Mouse (Mus musculus): Measurements from ENCODE around the gene Cfap299. TPM values are rescaled to one million over a fixed set of nuclear protein-coding genes. Genes with fewer than 3 reads are reported as not detected.

The Cfap299 gene
- polyA plus RNA-seq, 1 experiment from 2014 or later, result 2.2 TPM

- no peak overlapping the region for H3K4me3 ChIP-seq (ENCODE audit: low read depth, low read length)
- H3K9me3 ChIP-seq (ENCODE audit: control insufficient read depth, low read length), result no peaks in the 10 kb centered on the region
- no peaks in the 10 kb centered on the region for H3K36me3 ChIP-seq (ENCODE audit: control insufficient read depth, insufficient read depth, low read length)
- H3K27ac ChIP-seq (ENCODE audit: low read depth, low read length), result no peak overlapping the region
- H3K9ac ChIP-seq (ENCODE audit: low read depth, low read length), result no peak overlapping the region
- ATAC-seq (ENCODE audit: low FRiP score), result no peak
- H3K4me1 ChIP-seq (replicated peaks; ENCODE audit: control insufficient read depth, insufficient read depth, low read length), result no peaks in the 10 kb centered on the region
- peak; percentile 7 for DNase-seq (ENCODE audit: low spot score)
- 39% methylated on average over 9 of the region's 9 CpGs for WGBS
- H3K4me2 ChIP-seq (replicated peaks; ENCODE audit: low read depth, low read length), result no peak overlapping the region
- H3K27me3 ChIP-seq (ENCODE audit: control insufficient read depth, insufficient read depth, low read length), result no peaks in the 10 kb centered on the region
Measured at GRCm38 (mm10) chr5:98807953-98808352, 478.8 kb downstream of the Cfap299 start.

DNA sequence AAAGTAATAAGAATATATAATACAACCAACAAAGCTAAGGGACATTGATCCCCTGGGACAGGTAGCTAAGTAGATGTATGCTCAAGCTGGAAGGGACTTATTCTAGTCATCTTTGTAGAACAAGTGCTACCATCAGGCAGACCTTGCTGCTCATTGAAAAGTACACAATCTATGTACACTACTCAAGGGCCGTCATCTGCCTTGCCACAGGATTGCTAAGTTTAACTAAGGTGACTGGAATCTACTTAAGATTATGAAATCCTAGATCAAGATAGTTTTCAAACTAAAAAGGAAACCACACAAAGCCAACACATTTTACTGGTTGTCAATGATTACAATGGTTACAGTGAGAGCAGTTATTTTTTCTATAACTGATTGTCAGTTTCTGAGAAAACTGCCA is 483.3 kb downstream of the Cfap299 start:
- Histone ChIP-seq H3K36me3 (ENCODE audit: control insufficient read depth, insufficient read depth, low read length) (no peaks in the 10 kb centered on the region), H3K4me3 (ENCODE audit: low read depth, low read length) (no peak overlapping the region), H3K4me1 (replicated peaks; ENCODE audit: control insufficient read depth, insufficient read depth, low read length) (no peaks in the 10 kb centered on the region), H3K9me3 (ENCODE audit: control insufficient read depth, low read length) (no peaks in the 10 kb centered on the region), H3K9ac (ENCODE audit: low read depth, low read length) (no peak overlapping the region), H3K27me3 (ENCODE audit: control insufficient read depth, insufficient read depth, low read length) (no peaks in the 10 kb centered on the region), H3K27ac (ENCODE audit: low read depth, low read length) (no peak overlapping the region), H3K4me2 (replicated peaks; ENCODE audit: low read depth, low read length) (no peak overlapping the region)
- no peak for ATAC-seq (ENCODE audit: low FRiP score)
- WGBS, result 93% methylated on average over 1 of the region's 1 CpGs
- DNase-seq (ENCODE audit: low spot score), result no peak

- 92% methylated on average over 1 of the region's 1 CpGs for WGBS
- Histone ChIP-seq H3K27ac (ENCODE audit: low read depth, low read length) (no peak overlapping the region), H3K9ac (ENCODE audit: low read depth, low read length) (no peak overlapping the region), H3K4me2 (replicated peaks; ENCODE audit: low read depth, low read length) (no peak overlapping the region), H3K36me3 (ENCODE audit: control insufficient read depth, insufficient read depth, low read length) (no peaks in the 10 kb centered on the region), H3K9me3 (ENCODE audit: control insufficient read depth, low read length) (no peaks in the 10 kb centered on the region), H3K4me3 (ENCODE audit: low read depth, low read length) (no peak overlapping the region), H3K27me3 (ENCODE audit: control insufficient read depth, insufficient read depth, low read length) (no peaks in the 10 kb centered on the region), H3K4me1 (replicated peaks; ENCODE audit: control insufficient read depth, insufficient read depth, low read length) (no peaks in the 10 kb centered on the region)
- ATAC-seq (ENCODE audit: low FRiP score) (no peak), DNase-seq (ENCODE audit: low spot score) (no peak)
Measured at GRCm38 (mm10) chr5:98815269-98815668, 486.2 kb downstream of the Cfap299 start.

GRCm38 (mm10) chr5:98833760-98834159 is 504.7 kb downstream of the Cfap299 start:
- Histone ChIP-seq H3K4me1 (replicated peaks; ENCODE audit: control insufficient read depth, insufficient read depth, low read length) (no peaks in the 10 kb centered on the region), H3K27me3 (ENCODE audit: control insufficient read depth, insufficient read depth, low read length) (no peaks in the 10 kb centered on the region), H3K27ac (ENCODE audit: low read depth, low read length) (no peak overlapping the region), H3K4me2 (replicated peaks; ENCODE audit: low read depth, low read length) (no peak overlapping the region), H3K9ac (ENCODE audit: low read depth, low read length) (no peak overlapping the region), H3K4me3 (ENCODE audit: low read depth, low read length) (no peak overlapping the region), H3K9me3 (ENCODE audit: control insufficient read depth, low read length) (no peaks in the 10 kb centered on the region), H3K36me3 (ENCODE audit: control insufficient read depth, insufficient read depth, low read length) (no peaks in the 10 kb centered on the region)
- DNase-seq (ENCODE audit: low spot score) (no peak), ATAC-seq (ENCODE audit: low FRiP score) (no peak)
- 83% methylated on average over 9 of the region's 9 CpGs for WGBS

GRCm38 (mm10) chr5:98834300-98834699 is 505.2 kb downstream of the Cfap299 start:
- Histone ChIP-seq H3K4me1 (replicated peaks; ENCODE audit: control insufficient read depth, insufficient read depth, low read length) (no peaks in the 10 kb centered on the region), H3K4me3 (ENCODE audit: low read depth, low read length) (no peak overlapping the region), H3K9me3 (ENCODE audit: control insufficient read depth, low read length) (no peaks in the 10 kb centered on the region), H3K9ac (ENCODE audit: low read depth, low read length) (no peak overlapping the region), H3K4me2 (replicated peaks; ENCODE audit: low read depth, low read length) (no peak overlapping the region), H3K27ac (ENCODE audit: low read depth, low read length) (no peak overlapping the region), H3K36me3 (ENCODE audit: control insufficient read depth, insufficient read depth, low read length) (no peaks in the 10 kb centered on the region), H3K27me3 (ENCODE audit: control insufficient read depth, insufficient read depth, low read length) (no peaks in the 10 kb centered on the region)
- WGBS, result 81% methylated on average over 6 of the region's 6 CpGs
- DNase-seq (ENCODE audit: low spot score) (peak; percentile 14), ATAC-seq (ENCODE audit: low FRiP score) (no peak)

- H3K4me2 ChIP-seq (replicated peaks; ENCODE audit: low read depth, low read length), result no peak overlapping the region
- no peaks in the 10 kb centered on the region for H3K4me1 ChIP-seq (replicated peaks; ENCODE audit: control insufficient read depth, insufficient read depth, low read length)
- no peaks in the 10 kb centered on the region for H3K36me3 ChIP-seq (ENCODE audit: control insufficient read depth, insufficient read depth, low read length)
- H3K4me3 ChIP-seq (ENCODE audit: low read depth, low read length), result no peak overlapping the region
- DNase-seq (ENCODE audit: low spot score) (no peak), ATAC-seq (ENCODE audit: low FRiP score) (no peak)
- H3K27me3 ChIP-seq (ENCODE audit: control insufficient read depth, insufficient read depth, low read length), result no peaks in the 10 kb centered on the region
- no peaks in the 10 kb centered on the region for H3K9me3 ChIP-seq (ENCODE audit: control insufficient read depth, low read length)
- no peak overlapping the region for H3K27ac ChIP-seq (ENCODE audit: low read depth, low read length)
- WGBS, result 96% methylated on average over 7 of the region's 7 CpGs
- no peak overlapping the region for H3K9ac ChIP-seq (ENCODE audit: low read depth, low read length)
Measured at GRCm38 (mm10) chr5:98842600-98843310, 513.7 kb downstream of the Cfap299 start.

DNA sequence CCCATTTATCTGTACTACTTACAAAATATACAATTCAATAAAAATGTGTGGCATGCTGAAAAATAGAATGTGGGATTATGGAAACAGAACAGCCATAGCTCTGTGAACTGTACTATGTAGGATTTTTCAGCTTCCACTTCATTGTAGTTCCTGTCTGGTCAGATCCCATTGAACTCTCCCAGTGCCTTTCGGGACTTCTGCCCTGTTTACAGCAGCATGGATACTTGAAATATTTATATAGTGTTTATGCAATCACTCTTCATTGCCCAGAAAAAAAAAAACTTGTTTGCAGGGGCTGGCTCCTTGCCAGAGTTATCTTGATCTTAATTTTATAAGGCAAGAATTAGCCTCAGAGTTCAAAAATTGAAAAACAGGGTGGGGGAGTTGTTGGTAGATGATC is 515.6 kb downstream of the Cfap299 start:
- no peak overlapping the region for H3K9ac ChIP-seq (ENCODE audit: low read depth, low read length)
- ATAC-seq (ENCODE audit: low FRiP score) (no peak), DNase-seq (ENCODE audit: low spot score) (no peak)
- no peaks in the 10 kb centered on the region for H3K9me3 ChIP-seq (ENCODE audit: control insufficient read depth, low read length)
- no peak overlapping the region for H3K4me3 ChIP-seq (ENCODE audit: low read depth, low read length)
- H3K36me3 ChIP-seq (ENCODE audit: control insufficient read depth, insufficient read depth, low read length), result no peaks in the 10 kb centered on the region
- no peaks in the 10 kb centered on the region for H3K27me3 ChIP-seq (ENCODE audit: control insufficient read depth, insufficient read depth, low read length)
- no peak overlapping the region for H3K4me2 ChIP-seq (replicated peaks; ENCODE audit: low read depth, low read length)
- no peak overlapping the region for H3K27ac ChIP-seq (ENCODE audit: low read depth, low read length)
- WGBS, result 87% methylated on average over 1 of the region's 1 CpGs
- no peaks in the 10 kb centered on the region for H3K4me1 ChIP-seq (replicated peaks; ENCODE audit: control insufficient read depth, insufficient read depth, low read length)

MicroRNAs within 50 kb of the gene (microRNA counts, 519-probe panel; counts per million panel counts)
- microRNA mmu-miR-703, result not detected

Other genes with a start within 250 kb of the Cfap299 start
- gene Prdm8, start 162.1 kb upstream of the Cfap299 start, polyA plus RNA-seq (2014; fragmentation: Nextera tagmentation; extraction: Ambion mirVana), result 2.8 and 2.9 TPM in 2 replicates
- 0.76 and 1.5 TPM in 2 replicates for gene Fgf5, start 75.1 kb upstream of the Cfap299 start, polyA plus RNA-seq (2014; fragmentation: Nextera tagmentation; extraction: Ambion mirVana)
- not detected in 2 replicates for gene Gm11111, start 223.4 kb downstream of the Cfap299 start, polyA plus RNA-seq (2014; fragmentation: Nextera tagmentation; extraction: Ambion mirVana)

All from hindbrain, embryonic 11.5 days (tissue).